Mouse (Mus musculus): ENCODE measurements around the gene Surf1.
A peak's percentile ranks its signal among the peaks of the same experiment; 100 is the strongest.

GRCm38 (mm10) chr2:26907109-26907508 is 9.2 kb downstream of the Surf1 start:
- TF ChIP-seq EP300 (IDR thresholded peaks at IDR 0.05; ENCODE audit: low read depth) (no peak), CTCF (IDR thresholded peaks at IDR 0.05; ENCODE audit: low read depth) (peak; percentile 92)
